Mouse (Mus musculus) cortical plate, adult 2 months (tissue): Measurements from ENCODE around the gene Nat8f5.
"Not testable (repeated sequence)": the region's sequence is repeated elsewhere in the genome, so short reads cannot be mapped to it uniquely, and the experiment has no call there.

ENCODE experiments used
- CTCF ChIP-seq: fragments of 200-500 bp; IDR thresholded peaks from 2 replicates; pipeline ENCODE4 v1.5.1; 2011; ENCODE audit warnings: mild to moderate bottlenecking, control low read depth, low read length; ENCODE audit not compliant: insufficient read depth; ENCODE audit errors: extremely low read depth
- POLR2A ChIP-seq: fragments of 200-500 bp; IDR thresholded peaks from 2 replicates; pipeline ENCODE4 v1.6.1; 2011; ENCODE audit warnings: mild to moderate bottlenecking, low read length, control low read depth; ENCODE audit not compliant: insufficient read depth; ENCODE audit errors: extremely low read depth

DNA sequence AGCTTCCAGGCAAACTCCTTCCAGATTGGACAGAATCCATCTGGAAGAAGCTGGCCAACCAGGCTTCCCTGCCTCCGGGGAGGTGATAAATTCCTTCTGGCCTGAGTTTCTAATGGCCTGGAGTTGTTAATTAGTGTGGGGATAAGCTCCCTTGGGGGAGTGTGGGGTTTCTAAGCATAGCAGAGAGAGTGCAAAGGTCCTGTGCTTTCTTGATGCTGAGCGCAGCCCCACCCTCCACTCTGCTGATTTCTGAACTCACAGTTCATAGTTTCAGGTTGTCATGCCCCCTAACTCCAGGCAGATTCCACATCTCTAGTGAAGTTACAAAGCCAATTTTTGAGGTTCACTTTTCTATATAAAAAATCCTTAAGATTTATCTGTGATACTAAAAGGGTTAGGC lies 14.3 kb upstream of the Nat8f5 start:
- not testable (repeated sequence) for TF ChIP-seq CTCF, POLR2A
